Mouse (Mus musculus) heart, adult 2 months (tissue): ENCODE measurements at regions not wholly inside any gene's neighbourhood (a gene's known extent, or its start where the extent isn't known, plus 50 kb on each side); places are given as distances from the start of the nearest gene placed in this dataset.

Experiments
- CTCF ChIP-seq: fragments of 200-600 bp; IDR thresholded peaks from 2 replicates; pipeline ENCODE4 v1.8.1; 2022; ENCODE audit warnings: antibody characterized with exemption, mild to moderate bottlenecking, moderate library complexity
- POLR2A ChIP-seq: fragments of 200-500 bp; IDR thresholded peaks from 2 replicates; pipeline ENCODE4 v1.6.1; 2011; ENCODE audit warnings: mild to moderate bottlenecking, low read depth, low read length, control low read depth; ENCODE audit not compliant: insufficient read depth

DNA sequence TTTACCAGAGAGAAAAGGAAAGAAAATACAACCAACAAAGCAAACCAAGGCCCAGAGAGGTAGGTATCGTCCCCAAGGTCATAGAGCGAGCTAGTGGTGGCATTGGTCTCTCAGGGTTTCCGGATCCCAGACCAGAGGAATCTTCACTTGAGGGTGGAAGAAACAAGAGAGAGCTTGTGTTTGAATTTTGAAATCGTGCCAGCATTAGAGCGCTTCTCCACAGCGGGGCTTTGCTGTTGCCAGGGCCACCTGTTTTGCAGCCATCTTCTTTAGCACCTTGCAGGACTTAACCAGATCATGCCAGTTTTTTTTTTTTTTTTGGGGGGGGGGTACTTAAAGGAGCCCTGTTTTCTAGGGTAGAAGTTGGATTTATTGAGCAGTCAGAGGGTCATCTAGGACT, 77.6 kb upstream of the Mrps6 start:
- TF ChIP-seq CTCF (no peak), POLR2A (no peak)
